Mouse (Mus musculus): ENCODE data around the gene Cd209b.
A peak's percentile ranks its signal among the peaks of the same experiment; 100 is the strongest.

The Cd209b gene

DNA sequence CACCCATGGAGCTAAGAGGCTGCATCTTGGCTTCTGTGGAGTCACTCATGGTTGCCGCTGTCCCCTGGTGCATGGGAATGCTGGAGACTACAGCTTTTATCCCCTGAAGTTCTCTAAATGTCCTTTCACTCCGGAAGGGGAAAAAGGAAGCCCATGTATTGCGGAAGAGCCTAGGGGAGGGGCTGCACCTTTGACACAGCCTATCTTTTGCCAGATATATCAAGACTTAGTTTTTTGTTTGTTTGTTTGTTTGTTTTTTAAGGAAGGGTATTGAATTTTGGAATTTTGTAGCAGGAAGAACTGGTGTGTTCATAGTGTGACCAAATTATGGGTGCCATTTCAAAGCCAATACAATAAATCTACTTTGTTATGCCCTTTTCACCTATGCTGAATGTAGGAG lies at the start of gene Cd209b:
Gene Cd209b (minus strand): TSS at position 101 of the 400 bp plus-strand sequence.
- no peak for TF ChIP-seq GATA4 (IDR thresholded peaks at IDR 0.05; ENCODE audit: insufficient replicate concordance, low read length)

DNA sequence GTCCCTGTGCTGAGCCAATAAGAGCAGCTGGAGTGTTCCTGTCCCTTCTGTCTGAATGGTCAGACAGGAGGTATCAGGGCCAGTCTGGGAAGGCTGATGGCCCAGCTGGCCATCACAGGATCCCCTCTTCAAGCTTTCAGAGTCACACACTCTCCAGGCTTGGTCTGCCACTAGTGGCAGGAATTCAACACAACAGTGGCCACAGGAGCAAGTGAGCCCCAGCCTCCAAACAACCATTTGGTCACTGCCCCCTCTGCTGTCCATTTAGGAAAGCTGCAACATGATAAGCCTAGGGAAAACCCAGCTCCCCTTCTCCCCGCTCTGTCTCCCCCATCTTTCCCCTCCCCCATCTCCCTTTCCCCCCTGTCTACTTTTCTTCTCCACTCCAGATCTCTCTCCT lies 29.4 kb upstream of the Cd209b start:
- peak; percentile 5; the same call in 1 of the 2 replicates for TF ChIP-seq GATA4 (IDR thresholded peaks at IDR 0.05; ENCODE audit: insufficient replicate concordance, low read length)

DNA sequence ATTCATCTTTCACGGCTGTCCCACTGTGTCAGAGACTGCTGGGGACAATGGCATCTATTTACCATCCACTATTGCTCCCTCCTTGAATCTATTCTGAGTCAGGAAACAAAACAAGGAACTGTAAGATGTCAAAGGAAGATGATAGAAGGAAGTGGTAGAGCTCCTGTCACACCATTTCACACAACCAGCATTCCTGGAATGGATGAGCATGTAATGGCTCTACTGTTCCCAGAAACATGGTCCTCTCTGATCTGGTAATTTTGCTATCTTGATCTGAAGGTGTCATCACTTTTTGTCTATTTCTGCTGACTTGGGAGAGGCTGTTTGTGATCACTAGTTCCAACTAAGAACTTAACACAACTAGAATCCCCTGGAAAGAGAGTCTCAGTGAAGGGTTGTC lies 28.0 kb upstream of the Cd209b start, which contains the start of gene Cd209c:
Gene Cd209c (minus strand): TSS at position 101 of the 400 bp plus-strand sequence.
- TF ChIP-seq GATA4 (IDR thresholded peaks at IDR 0.05; ENCODE audit: insufficient replicate concordance, low read length), result no peak

DNA sequence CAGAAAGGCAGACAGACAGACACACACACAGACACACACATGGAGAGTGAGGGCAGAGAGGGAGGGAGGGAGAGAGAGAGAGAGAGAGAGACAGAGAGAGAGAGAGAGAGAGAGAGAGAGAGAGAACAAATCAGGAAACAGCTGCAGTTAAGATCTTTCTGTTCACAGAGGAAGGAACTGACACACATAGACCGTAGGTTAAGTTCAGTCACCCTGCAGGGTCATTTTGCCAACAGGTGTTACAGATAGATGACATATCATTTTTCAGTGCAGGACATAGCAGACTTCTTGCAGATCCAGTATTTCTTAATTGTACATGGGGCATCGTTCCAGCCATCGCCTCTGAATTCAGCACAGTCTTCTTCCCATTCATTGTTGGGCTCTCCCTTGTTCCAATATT lies 13.4 kb upstream of the Cd209b start:
- TF ChIP-seq GATA4 (IDR thresholded peaks at IDR 0.05; ENCODE audit: insufficient replicate concordance, low read length), result no peak

DNA sequence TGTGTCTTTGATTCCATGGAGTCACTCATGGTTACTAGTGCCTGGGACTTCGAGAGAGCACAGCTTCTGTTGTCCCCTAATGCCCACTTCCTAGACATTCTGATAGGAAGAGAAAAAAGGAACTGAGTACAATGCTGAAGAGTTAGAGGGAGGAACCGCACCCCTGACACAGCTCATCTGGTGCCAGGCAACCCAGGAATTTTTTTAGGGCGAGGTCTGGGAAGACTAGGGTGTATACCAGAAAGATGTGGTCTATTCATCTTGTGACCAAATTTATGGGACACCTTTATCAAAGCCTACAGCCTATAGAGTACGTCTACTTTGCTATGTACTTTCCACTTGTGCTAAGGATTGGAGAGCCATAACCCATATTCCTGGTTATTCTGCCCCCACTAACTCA lies 48.2 kb downstream of the Cd209b start, which contains the start of gene Cd209d:
Gene Cd209d (minus strand): TSS at position 101 of the 400 bp plus-strand sequence.
- TF ChIP-seq GATA4 (IDR thresholded peaks at IDR 0.05; ENCODE audit: insufficient replicate concordance, low read length), result no peak

DNA sequence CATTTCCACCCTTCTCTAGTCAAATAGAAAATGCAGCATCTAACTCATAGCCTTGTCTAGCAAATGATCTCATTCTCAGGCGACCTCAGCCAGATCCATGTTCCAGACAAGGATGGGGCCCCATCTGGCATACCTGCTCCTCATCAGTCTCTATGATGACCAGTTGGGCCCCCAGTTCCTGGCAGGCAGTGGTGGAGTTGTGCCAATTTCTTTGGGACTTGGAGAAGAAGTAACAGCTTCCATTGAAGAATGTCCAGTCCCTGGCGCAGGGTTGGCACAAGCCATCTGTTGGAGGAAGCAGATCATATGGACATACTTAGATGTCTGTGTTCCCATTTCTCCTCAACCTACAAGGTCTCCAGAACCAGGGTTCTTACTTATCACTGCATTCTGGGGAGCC lies 50.5 kb downstream of the Cd209b start:
- no peak for TF ChIP-seq GATA4 (IDR thresholded peaks at IDR 0.05; ENCODE audit: insufficient replicate concordance, low read length)

Data from liver, adult (tissue).